Mouse (Mus musculus) megakaryocyte, embryonic 14.5 days (primary cell): Measurements from ENCODE around the gene Mettl21a. TPM values are rescaled to one million over a fixed set of nuclear protein-coding genes. Genes with fewer than 3 reads are reported as not detected.
"Not testable (repeated sequence)": the region's sequence is repeated elsewhere in the genome, so short reads cannot be mapped to it uniquely, and the experiment has no call there.

Source experiments
- H3K27me3 ChIP-seq: replicated peaks from 2 replicates; pipeline ENCODE3; 2012; ENCODE audit warnings: inconsistent platforms
- H3K36me3 ChIP-seq: replicated peaks from 2 replicates; pipeline ENCODE3; 2012; ENCODE audit warnings: low read length, inconsistent platforms, mixed read lengths
- H3K4me1 ChIP-seq: 2 replicates; pipeline ENCODE4 v1.6.1; 2012; ENCODE audit warnings: inconsistent platforms
- H3K4me3 ChIP-seq: replicated peaks from 2 replicates; pipeline ENCODE3; 2012; ENCODE audit warnings: moderate library complexity, mild to moderate bottlenecking, inconsistent platforms
- H3K9me3 ChIP-seq: 2 replicates; pipeline ENCODE4 v1.6.1; 2012; ENCODE audit warnings: inconsistent platforms
- FLI1 ChIP-seq: IDR thresholded peaks from 2 replicates; pipeline ENCODE4 v1.6.1; 2012; ENCODE audit warnings: low read length, inconsistent platforms, mixed read lengths
- GATA1 ChIP-seq: IDR thresholded peaks from 3 replicates; pipeline ENCODE4 v1.6.1; 2012; ENCODE audit warnings: mixed read lengths, low read length, inconsistent platforms, borderline replicate concordance
- polyA plus RNA-seq: library from polyadenylated mRNA; stranded (reverse); fragments of >175 nt; gene quantifications from 2 replicates; pipeline ENCODE4 v1.2.3, GENCODE M21; 2012; ENCODE audit warnings: low replicate concordance; ENCODE audit not compliant: insufficient read depth

Mettl21a gene
- polyA plus RNA-seq, 1 experiment, result 9.7 TPM

- H3K4me3 ChIP-seq, result peak overlapping the region; percentile 12
- H3K4me1 ChIP-seq, result peaks cover 44% of the 10 kb centered on the region
- no peaks in the 10 kb centered on the region for H3K9me3 ChIP-seq
- H3K36me3 ChIP-seq, result peaks cover 45% of the 10 kb centered on the region
- TF ChIP-seq GATA1 (no peak), FLI1 (no peak)
- H3K27me3 ChIP-seq, result no peaks in the 10 kb centered on the region
Observed at GRCm38 (mm10) chr1:64614801-64615345, 2.2 kb downstream of the Mettl21a start.

DNA sequence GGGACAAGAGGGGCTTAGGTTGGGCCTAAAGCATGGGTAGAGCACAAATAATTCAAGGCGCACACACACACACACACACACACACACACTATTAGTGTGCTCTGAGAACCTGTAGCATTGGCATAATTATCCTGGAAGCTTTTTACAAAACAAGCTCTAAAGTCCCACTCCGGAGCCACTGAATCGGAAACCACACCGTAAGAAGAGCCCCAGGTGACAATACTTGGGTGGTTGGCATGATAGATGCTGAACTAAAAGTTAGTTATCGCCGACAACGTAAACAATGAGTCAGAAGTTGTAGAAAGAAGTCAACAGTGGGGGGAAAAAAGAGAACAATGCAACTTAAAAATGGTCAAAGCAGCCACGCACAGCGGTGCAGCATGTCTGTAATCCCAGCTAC, 2.7 kb downstream of the Mettl21a start:
- TF ChIP-seq FLI1, result no peak
- no peak for TF ChIP-seq GATA1

DNA sequence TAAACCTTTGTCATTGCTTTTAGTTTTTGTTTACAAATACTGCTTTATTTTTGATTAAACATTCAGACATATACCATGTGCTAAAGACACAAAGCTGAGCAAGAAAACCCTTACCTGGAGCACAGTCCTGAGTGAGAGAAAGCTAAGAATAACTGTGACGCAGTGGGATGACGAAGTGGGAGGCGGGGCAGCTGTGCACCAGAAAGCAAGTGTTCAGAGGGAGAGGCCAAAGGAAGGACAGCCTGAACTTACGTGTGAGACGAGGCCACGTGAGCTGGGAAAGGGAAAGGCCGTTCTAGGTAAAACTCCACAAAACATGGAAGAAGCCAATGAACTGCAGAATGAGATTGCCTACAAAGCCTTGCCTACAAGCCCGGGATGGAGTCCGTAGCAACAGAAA, 7.1 kb downstream of the Mettl21a start:
- no peak overlapping the region for H3K4me3 ChIP-seq
- no peak for TF ChIP-seq GATA1
- no peak for TF ChIP-seq FLI1
- H3K4me1 ChIP-seq, result peaks cover 18% of the 10 kb centered on the region
- H3K27me3 ChIP-seq, result no peaks in the 10 kb centered on the region
- H3K36me3 ChIP-seq, result peaks cover 86% of the 10 kb centered on the region
- H3K9me3 ChIP-seq, result no peaks in the 10 kb centered on the region

More for the DNA sequence above, 2.7 kb downstream of the Mettl21a start:
- Histone ChIP-seq H3K9me3 (no peaks in the 10 kb centered on the region), H3K36me3 (peaks cover 51% of the 10 kb centered on the region), H3K4me3 (no peak overlapping the region), H3K27me3 (no peaks in the 10 kb centered on the region), H3K4me1 (peaks cover 48% of the 10 kb centered on the region)

GRCm38 (mm10) chr1:64609145-64609544, 7.9 kb downstream of the Mettl21a start:
- peaks cover 86% of the 10 kb centered on the region for H3K36me3 ChIP-seq
- TF ChIP-seq FLI1 (no peak), GATA1 (no peak)
- peaks cover 17% of the 10 kb centered on the region for H3K4me1 ChIP-seq
- no peaks in the 10 kb centered on the region for H3K9me3 ChIP-seq
- no peak overlapping the region for H3K4me3 ChIP-seq
- H3K27me3 ChIP-seq, result no peaks in the 10 kb centered on the region

DNA sequence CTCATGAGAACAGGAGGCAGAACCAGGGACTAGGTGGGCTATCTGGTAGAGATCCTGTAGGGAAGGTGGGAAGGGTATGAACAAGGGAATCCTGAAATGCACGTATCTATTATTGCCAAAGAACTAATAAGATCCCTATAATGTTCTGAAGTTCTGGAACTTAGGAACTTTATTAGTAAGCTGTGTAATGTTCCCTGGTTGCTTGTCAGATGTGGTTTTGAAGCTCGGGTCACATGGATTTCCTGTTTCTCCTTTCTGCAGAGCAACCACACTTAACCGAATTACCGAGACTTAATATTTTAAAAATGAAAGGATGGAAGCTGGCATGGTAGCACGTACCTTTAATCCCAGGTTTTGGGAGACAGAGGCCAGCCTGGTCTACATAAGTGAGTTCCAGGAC, 13.7 kb downstream of the Mettl21a start:
- Histone ChIP-seq H3K27me3 (no peaks in the 10 kb centered on the region), H3K4me3 (peak overlapping the region; percentile 68), H3K36me3 (peaks cover 77% of the 10 kb centered on the region), H3K9me3 (no peaks in the 10 kb centered on the region), H3K4me1 (peaks cover 21% of the 10 kb centered on the region)
- no peak for TF ChIP-seq FLI1
- TF ChIP-seq GATA1, result no peak

DNA sequence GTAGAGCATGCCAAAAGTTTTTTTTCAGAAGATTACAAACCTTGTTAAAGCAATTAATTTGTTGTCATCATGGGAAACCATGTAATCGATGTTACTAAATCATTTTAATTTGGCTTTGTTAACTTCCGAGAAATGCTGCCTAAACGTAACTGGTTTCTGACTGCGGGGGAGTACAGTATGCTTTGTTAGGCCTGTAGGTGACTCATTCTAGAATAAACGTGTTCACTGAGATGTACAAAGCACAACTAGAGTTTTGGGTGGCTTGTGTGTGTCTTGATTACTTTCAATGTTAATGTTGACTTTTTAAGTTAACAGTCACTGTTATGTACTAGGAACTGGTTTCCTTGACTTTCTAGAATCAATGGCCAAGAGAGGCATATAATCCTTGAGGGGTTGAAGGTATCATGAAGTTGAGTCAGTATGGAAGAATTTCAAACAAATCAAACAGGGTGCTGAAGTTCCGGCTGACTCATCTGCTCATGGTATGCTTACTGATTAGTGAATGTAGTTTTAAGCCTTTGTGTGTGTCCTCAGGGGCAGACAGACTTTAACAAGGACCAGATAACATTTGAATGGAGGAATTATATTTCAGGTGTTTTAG, 15.7 kb downstream of the Mettl21a start:
- Histone ChIP-seq H3K4me3 (no peak overlapping the region), H3K9me3 (no peaks in the 10 kb centered on the region), H3K27me3 (no peaks in the 10 kb centered on the region), H3K4me1 (peaks cover 21% of the 10 kb centered on the region), H3K36me3 (peaks cover 78% of the 10 kb centered on the region)
- no peak for TF ChIP-seq FLI1
- TF ChIP-seq GATA1, result no peak

DNA sequence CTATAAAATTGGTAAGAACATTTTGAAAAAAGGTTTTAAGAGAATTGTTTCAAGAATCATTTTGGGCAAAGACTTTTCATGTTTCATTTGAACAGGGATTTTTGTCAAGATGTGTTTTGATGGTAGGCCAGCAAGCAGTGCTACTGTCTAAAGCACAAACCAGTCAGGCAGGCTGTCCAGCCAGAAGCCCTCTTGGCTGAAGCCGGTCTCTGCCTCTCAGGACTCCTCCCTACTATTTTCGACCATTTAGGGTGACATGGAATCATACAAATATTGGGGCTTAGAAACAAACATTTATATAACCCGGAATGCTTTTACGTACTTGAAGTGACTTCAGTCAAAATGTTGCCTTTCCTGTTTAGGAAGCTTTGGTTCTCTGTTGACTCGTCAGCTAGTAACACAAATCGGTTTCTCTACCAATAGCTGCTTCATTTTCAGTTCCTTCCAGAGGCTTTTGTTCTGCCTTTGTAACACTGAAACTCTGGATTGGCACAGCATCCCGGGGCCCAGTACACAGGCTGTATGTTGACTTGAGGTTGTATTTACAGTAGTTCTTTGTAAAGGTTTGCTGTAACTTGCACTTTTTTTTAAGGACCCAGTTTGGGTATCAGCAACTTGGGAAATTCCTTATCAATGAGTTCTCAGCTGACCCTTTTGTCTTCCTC, 16.5 kb downstream of the Mettl21a start:
- Histone ChIP-seq H3K4me3 (no peak overlapping the region), H3K36me3 (peaks cover 78% of the 10 kb centered on the region), H3K9me3 (no peaks in the 10 kb centered on the region), H3K4me1 (peaks cover 21% of the 10 kb centered on the region), H3K27me3 (no peaks in the 10 kb centered on the region)
- no peak for TF ChIP-seq GATA1
- no peak for TF ChIP-seq FLI1

DNA sequence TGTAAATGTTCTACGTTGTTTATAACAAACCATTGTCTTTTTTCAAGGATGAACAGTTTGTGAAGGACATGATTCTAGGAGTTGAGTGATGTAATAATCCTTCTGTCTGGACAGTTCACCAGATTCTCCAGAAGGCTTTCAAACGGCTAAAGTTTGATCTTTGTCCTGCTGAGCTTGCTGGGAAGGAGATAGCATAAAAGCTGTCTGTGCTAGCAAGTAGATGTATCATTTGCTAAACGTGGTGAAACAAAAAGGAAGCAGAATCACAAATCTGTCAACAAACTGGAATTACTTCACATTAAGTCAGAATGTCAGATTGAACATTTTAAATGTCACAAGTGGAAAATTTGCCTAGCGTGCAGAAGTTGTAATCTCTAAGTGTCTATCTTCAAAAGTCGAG, 18.1 kb downstream of the Mettl21a start:
- Histone ChIP-seq H3K4me1 (peaks cover 21% of the 10 kb centered on the region), H3K36me3 (peaks cover 67% of the 10 kb centered on the region)

DNA sequence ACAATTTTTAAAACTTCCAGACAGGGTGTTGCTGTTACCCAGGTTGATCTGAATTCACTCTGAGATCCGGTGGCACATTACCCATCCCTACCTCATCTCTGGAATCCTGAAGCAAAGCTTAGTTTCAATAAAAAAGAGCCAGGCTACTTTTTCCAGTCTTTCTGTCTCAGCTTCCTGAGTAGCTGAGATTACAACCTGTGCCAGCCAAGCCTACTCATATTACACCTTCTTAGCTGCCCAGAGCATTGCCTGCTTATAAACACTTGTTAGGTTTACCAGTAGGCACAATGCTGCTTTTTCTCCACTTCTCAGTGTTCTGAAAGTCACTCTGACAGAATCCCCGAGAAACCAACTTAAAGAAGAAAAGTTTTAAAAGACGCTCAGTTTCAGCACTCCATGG, 38.2 kb downstream of the Mettl21a start:
- Histone ChIP-seq H3K9me3 (no peaks in the 10 kb centered on the region), H3K4me1 (peaks cover 19% of the 10 kb centered on the region), H3K4me3 (no peak overlapping the region), H3K27me3 (no peaks in the 10 kb centered on the region), H3K36me3 (peaks cover 79% of the 10 kb centered on the region)
- no peak for TF ChIP-seq FLI1
- no peak for TF ChIP-seq GATA1

More for the DNA sequence above, 18.1 kb downstream of the Mettl21a start:
- H3K9me3 ChIP-seq, result no peaks in the 10 kb centered on the region
- TF ChIP-seq FLI1, result no peak
- no peak for TF ChIP-seq GATA1
- no peaks in the 10 kb centered on the region for H3K27me3 ChIP-seq
- H3K4me3 ChIP-seq, result no peak overlapping the region

DNA sequence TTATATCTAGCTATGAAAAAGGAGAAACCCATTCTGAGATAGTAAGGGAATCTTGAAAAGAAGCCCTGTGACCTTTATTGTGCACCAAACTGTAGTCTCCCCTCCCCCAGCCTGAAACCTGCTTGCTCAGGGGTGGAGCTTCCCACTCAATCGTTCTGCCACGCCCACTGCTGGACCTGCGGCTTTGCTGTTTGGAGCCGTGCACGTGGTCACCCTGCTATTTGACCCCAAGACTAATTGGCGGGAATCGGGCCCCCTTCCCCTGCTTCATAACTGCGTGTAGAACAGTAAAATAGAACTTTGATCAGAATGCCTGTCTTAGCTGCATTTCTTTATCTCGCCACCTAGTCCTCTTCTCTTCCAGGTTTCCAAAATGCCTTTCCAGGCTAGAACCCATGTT, 39.1 kb downstream of the Mettl21a start:
- H3K4me1 ChIP-seq, result peaks cover 19% of the 10 kb centered on the region
- H3K4me3 ChIP-seq, H3K9me3 ChIP-seq, H3K27me3 ChIP-seq: not testable (repeated sequence)
- peaks cover 85% of the 10 kb centered on the region for H3K36me3 ChIP-seq
